Mouse (Mus musculus) kidney, adult 8-10 months (tissue): ENCODE measurements around the gene Fbxo10.
"Not testable (repeated sequence)": the region's sequence is repeated elsewhere in the genome, so short reads cannot be mapped to it uniquely, and the experiment has no call there.

Experiments used
- DNase-seq, 2 experiments: peaks; one replicate each; pipeline ENCODE4 v3.0.0; 2022

Gene Fbxo10

GRCm38 (mm10) chr4:44998071-44998470, 86.3 kb downstream of the Fbxo10 start:
- DNase-seq = no peak

GRCm38 (mm10) chr4:44994776-44995175, 89.6 kb downstream of the Fbxo10 start:
- no peak for DNase-seq

- no peak for DNase-seq
These were observed 90.6 kb downstream of the Fbxo10 start for GRCm38 (mm10) chr4:44993847-44994246.

GRCm38 (mm10) chr4:44993179-44993578, 91.2 kb downstream of the Fbxo10 start:
- DNase-seq = not testable (repeated sequence)

GRCm38 (mm10) chr4:44992330-44992729, 92.1 kb downstream of the Fbxo10 start:
- DNase-seq = not testable (repeated sequence)

- no peak for DNase-seq
These were observed 93.8 kb downstream of the Fbxo10 start for GRCm38 (mm10) chr4:44990560-44990959.
